Mouse (Mus musculus): ENCODE results near the gene Gtf2h5. TPM values are rescaled to one million over a fixed set of nuclear protein-coding genes. Genes with fewer than 3 reads are reported as not detected.
A peak's percentile ranks its signal among the peaks of the same experiment; 100 is the strongest.

Gtf2h5 gene
- 10 to 100 TPM; 60.4 to 66.8 TPM for total RNA-seq (2021)
- long read RNA-seq, experiment 1, transcript Gtf2h5-201 (3 exons, 2,245 nt) = major isoform, 115 of 124 reads
- long read RNA-seq, experiment 1, partial matches to known transcripts = 0 of 124 reads
- long read RNA-seq, experiment 1, other reads (novel, unspliced or antisense) = 8 of 124 reads
- long read RNA-seq, experiment 2, transcript Gtf2h5-201 (3 exons, 2,245 nt) = major isoform, 95 of 101 reads
- long read RNA-seq, experiment 2, partial matches to known transcripts = 0 of 101 reads
- long read RNA-seq, experiment 2, other reads (novel, unspliced or antisense) = 6 of 101 reads

DNA sequence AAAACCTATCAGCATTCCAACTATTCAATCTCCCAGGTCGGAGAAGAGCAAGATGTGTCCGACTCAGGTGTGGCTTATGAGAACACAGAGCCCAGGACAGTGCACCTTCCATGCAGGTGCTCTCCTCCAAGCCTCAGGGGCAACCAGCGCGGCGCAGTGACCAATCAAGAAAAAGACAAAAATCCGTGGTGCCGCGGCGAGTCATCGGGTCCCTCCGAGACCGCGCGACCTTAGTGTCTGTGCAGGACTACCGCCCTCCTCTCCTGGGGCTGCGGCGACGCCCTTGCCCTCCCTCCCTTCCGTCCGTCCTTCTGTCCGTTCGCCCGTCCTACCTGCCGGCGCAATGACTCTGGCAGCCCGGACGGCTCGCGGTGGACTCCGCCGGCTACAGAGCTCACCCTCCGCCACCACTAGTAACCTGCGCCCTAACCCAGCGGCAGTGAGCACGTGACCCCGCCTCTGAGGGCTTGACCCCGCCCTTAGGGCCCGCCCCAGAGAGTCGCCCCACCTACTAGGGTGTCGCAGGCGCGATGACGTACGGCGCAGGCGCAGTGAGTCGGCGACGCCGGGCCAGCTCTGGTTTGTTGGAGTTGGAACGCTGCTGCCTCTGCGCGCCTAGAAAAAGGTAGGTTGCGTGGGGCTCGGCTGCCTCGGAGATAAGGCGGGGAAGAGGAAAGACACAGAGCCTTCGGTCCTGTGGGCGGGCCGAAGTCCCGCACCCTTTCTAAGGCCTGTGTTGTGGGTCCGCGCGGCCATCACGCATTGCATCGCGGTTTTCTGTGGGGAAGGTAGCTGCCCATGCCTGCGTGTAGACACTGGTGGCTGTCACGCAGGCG, at the start of gene Gtf2h5, which contains the start of gene Serac1:
Gene Gtf2h5 (plus strand): TSS at position 500 of the 836 bp plus-strand sequence.
Gene Serac1 (minus strand): TSS at position 455 of the 836 bp plus-strand sequence.
- peak; percentile 98 to 99 for DNase-seq

DNA sequence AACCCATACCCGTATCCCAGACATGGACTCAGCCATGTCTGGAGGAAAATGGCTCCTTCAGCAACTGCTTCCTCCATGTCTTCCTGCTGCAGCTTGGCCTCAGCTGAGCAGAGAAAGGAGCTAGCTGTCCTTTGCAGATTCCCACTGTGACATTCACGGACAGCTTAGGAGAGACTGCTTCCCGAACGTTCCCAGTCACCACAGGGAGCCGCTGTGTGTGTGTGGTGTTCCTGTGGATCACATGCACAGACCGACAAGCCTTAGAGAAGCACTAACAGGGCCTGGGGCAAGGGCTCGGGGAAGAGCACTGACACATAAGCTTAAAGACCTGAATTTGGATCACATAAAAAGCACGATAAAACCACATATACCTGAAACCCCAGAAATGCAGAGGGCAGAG, 43.9 kb upstream of the Gtf2h5 start:
- DNase-seq = no peak

- no peak for DNase-seq
These were observed 43.1 kb upstream of the Gtf2h5 start for GRCm38 (mm10) chr17:6036458-6036857.

GRCm38 (mm10) chr17:6036872-6037271, 42.7 kb upstream of the Gtf2h5 start:
- DNase-seq = no peak

DNA sequence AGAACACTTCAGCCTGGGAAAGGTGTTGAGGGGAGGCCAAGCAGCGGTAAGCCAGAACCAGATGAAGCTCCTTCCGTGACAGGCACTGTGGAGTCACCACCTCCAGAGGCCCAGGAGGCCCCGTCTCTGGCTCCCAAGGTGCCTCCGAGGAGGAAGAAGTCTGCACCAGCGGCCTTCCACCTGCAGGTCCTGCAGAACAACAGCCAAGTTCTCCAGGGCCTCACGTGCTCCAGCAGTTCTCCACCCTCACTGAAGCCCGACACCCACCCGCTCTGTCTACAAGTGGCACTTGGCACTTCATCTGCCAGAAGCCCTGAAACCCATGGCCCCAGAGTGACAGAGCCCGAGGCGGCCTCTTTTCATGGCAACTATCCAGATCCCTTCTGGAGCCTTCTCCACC, 42.1 kb upstream of the Gtf2h5 start:
- peak; percentile 20 to 21 for DNase-seq

GRCm38 (mm10) chr17:6052801-6053200, 26.8 kb upstream of the Gtf2h5 start:
- no peak for DNase-seq

GRCm38 (mm10) chr17:6054934-6055355, 24.6 kb upstream of the Gtf2h5 start:
- DNase-seq = peak; percentile 12 to 54

DNA sequence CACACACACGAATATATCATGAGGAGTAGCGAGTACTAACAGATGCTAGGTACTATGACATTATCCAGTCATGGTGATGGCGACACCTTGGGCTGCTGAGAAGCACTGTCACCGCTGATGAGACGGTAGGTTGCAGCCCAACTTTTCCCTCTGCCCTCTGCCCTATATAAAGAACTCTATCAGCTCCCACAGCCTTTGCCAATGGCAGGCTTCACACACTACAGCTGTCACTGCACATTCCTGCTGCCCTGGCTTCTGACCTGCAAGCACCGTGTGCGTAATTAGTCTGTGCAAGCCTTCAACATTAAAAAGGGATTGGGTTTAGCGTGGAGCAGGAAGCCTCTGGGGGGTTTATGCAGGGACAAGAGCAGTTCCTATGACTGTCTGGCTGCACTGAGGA, 16.8 kb upstream of the Gtf2h5 start:
- peak in 1 of 2 experiments; percentile 23 for DNase-seq

DNA sequence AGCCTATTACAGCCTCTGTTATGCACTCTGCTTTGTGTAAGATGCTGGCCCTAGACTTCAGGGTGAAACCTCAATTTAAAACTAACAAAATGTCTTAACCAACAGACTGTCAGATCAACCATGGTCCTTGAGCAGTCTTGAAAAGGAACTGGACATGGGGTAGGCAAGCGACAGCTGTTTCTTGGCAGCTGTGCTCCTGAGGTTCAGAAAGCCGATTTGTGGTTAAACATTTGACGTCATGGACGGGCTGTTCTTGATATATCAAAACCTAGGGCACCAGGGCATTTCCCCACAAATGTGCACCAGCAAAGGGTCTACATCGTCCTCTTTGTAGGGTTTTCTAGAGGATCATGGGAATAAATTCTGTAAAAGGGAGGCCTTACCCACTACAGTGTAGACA, 16.1 kb upstream of the Gtf2h5 start:
- no peak for DNase-seq

GRCm38 (mm10) chr17:6066021-6066420, 13.6 kb upstream of the Gtf2h5 start:
- no peak for DNase-seq

GRCm38 (mm10) chr17:6067613-6068012, 12.0 kb upstream of the Gtf2h5 start:
- DNase-seq = no peak

DNA sequence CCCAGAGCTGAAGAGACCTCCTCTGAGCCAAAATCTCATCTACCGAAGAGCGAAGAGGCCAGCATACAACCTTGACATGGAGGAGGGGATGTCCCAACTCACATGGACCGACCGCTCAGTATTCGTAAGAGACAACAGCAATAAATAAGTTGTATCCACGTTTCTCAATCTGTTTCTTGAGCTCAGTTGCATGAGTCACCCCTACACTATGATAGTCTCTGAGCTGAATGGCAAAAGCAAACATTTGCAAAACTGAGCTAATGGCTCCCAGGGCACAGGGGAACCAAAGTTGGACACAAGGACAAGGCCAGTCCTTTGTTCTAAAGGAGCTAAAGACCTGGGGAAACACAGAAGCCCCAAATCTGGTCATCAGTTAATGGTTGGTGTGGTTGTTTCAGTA, 9.7 kb upstream of the Gtf2h5 start:
- no peak for DNase-seq

DNA sequence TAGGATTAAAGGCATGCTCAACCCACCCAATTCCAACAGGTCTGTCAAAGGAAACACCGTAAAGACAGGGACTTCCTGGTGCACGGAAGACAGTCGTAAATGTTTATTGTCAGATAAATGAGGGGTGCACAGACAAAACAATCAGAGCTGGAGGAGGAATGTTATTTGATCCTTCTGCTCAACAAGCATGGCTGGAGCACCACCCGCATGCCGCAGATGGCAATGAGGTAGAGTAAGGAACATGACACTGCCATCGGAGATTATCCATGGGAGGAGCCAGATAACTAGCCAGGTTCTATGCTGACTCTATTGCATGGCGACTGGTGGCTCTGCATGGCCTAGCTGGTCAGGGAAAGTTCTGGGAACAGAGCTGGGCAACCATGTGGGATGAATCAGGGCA, 6.2 kb upstream of the Gtf2h5 start:
- no peak for DNase-seq

- DNase-seq = no peak
These were observed 3.8 kb downstream of the Gtf2h5 start for GRCm38 (mm10) chr17:6083323-6083890.

- no peak for DNase-seq
These were observed 12.0 kb downstream of the Gtf2h5 start for GRCm38 (mm10) chr17:6091604-6092003.

- no peak for DNase-seq
These were observed 16.0 kb downstream of the Gtf2h5 start for GRCm38 (mm10) chr17:6095579-6095978.

DNA sequence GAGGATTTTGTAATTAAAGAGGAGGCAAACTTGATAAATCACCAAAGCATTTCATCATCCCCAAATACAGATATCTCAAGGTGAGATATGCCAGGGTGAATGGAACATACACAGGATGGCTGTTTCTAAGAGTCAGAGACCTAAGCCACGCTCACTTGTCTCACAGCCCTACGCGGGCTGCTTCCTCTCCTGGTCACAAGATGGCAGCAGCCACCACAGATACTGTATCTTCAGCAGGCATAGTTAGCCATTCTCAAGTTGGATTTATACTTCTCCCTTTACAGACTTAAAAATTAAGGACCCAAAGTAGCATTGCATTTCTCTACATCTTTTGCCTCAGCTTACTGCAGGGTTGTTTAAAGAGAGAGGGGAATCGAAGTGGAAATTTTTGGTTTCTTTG, 18.3 kb downstream of the Gtf2h5 start:
- peak; percentile 51 to 80 for DNase-seq

DNA sequence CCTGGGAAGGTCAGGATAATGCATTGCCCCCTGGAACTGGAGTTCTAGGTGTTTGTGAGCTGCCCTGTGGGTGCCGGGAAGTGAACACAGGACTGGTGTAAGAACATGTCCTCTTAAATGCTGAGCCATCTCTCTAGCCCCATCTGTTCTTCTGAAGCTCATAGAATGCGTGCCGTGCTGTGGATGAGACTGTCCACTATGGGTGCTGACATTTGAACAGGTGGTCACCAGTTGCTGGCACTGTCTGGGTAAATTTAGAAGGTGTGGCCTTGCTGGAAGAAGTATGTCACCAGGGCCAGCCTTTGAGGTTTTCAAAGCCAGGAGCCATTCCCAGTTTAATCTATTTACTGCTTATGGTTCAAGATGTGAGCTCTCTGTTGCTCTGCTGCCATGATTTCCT, 22.7 kb downstream of the Gtf2h5 start:
- no peak for DNase-seq

GRCm38 (mm10) chr17:6103566-6103965, 24.0 kb downstream of the Gtf2h5 start:
- DNase-seq = no peak

DNA sequence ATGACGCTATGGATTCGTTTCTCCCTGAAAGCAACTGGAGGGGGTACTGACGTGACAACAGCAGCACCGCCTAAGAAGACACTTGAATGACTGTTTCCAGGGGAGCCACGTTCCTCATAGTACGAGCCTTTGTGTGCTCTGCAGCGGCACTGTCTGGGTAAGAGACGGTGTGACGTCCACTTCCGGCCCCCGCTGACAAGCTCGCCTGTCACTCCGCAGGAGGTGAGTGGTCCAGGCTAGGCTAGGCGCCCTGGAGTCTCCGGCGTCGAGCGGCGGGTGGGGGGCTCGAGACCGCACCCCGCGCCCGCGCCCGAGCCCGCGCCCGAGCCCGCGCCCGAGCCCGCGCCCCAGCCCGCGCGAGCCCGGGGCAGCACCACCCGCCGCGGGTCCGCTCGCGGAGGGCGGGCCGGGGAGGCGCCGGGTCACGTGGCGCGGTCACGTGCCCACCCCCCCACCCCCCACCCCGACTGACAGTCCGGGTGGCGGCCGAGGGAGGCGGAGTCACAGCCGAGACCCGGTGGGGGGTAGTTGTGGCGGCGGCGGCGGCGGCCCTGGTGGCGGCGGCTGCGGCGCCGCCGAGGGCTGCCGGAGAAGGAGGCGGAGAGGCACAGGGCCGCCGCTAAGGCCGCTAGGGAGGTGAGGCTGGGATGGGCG, 26.9 kb downstream of the Gtf2h5 start, which contains the start of gene Tulp4:
Gene Tulp4 (plus strand): TSS at position 77 of the 654 bp plus-strand sequence.
- DNase-seq = peak; percentile 89 to 90

GRCm38 (mm10) chr17:6107015-6107601, 27.5 kb downstream of the Gtf2h5 start:
- peak; percentile 64 to 73 for DNase-seq

DNA sequence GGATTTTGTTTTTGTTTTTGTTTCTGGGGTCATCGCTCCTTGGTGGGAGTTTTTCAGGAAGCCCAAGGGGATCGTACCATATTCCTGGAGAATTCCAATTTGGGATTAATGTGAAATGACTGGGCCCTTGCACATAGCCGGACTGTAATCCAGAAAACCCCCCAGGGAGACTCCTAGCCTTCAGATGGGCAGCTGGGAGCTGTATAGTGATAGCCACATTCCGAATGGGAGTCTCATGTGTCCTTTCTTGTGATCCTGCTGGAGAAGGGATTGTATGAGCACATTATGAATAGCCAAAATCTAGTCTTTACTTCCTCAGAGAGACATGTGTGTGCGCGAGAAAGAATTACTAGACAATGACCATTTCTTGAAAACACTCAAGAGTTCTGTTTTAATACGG, 28.6 kb downstream of the Gtf2h5 start:
- DNase-seq = peak; percentile 18 to 32
